Mouse (Mus musculus) ES-E14 (cell line): ENCODE measurements around the gene Tex12. TPM values are rescaled to one million over a fixed set of nuclear protein-coding genes. Genes with fewer than 3 reads are reported as not detected.

Source experiments
- DNase-seq: peaks from one replicate; pipeline ENCODE4 v3.0.0-alpha.2; 2013; ENCODE audit warnings: low read depth, low spot score
- H3K27ac ChIP-seq: 2 replicates; pipeline ENCODE4 v1.5.1; 2012; ENCODE audit warnings: low read depth, mild to moderate bottlenecking, low read length, moderate library complexity, mixed read lengths; ENCODE audit not compliant: poor library complexity, insufficient read depth, severe bottlenecking
- H3K36me3 ChIP-seq: 2 replicates; pipeline ENCODE4 v1.6.1; 2012; ENCODE audit warnings: mild to moderate bottlenecking, low read length, moderate library complexity, mixed read lengths; ENCODE audit not compliant: control insufficient read depth, poor library complexity, insufficient read depth, severe bottlenecking
- H3K4me1 ChIP-seq, 2 experiments: fragments of 150-350 bp in 1 of 2; sonication (generic) in 1 of 2; 2 replicates each; pipeline ENCODE4 v1.6.1; 2012; ENCODE audit warnings: low read length in 2 of 2, mild to moderate bottlenecking in 1 of 2, mixed read lengths in 1 of 2; ENCODE audit not compliant: control insufficient read depth in 2 of 2, insufficient read depth in 2 of 2, poor library complexity in 1 of 2
- H3K4me3 ChIP-seq, 2 experiments: fragments of 150-350 bp in 1 of 2; sonication (generic) in 1 of 2; 2 replicates each; pipeline ENCODE4 v1.5.1; 2012; ENCODE audit warnings: low read length in 2 of 2, low read depth in 1 of 2, mild to moderate bottlenecking in 1 of 2, mixed read lengths in 1 of 2; ENCODE audit not compliant: insufficient read depth in 1 of 2, poor library complexity in 1 of 2, severe bottlenecking in 1 of 2
- H3K9ac ChIP-seq: 2 replicates; pipeline ENCODE4 v1.6.1; 2012; ENCODE audit warnings: low read depth, mild to moderate bottlenecking, low read length, mixed read lengths; ENCODE audit not compliant: poor library complexity, insufficient read depth, severe bottlenecking
- H3K9me3 ChIP-seq: fragments of 150-350 bp; sonication (generic); 2 replicates; pipeline ENCODE4 v1.6.1; 2012; ENCODE audit warnings: low read depth, mild to moderate bottlenecking, low read length; ENCODE audit not compliant: control insufficient read depth, insufficient read depth
- CHD2 ChIP-seq: IDR thresholded peaks from 2 replicates; pipeline ENCODE4 v1.6.1; 2014; ENCODE audit warnings: mild to moderate bottlenecking, low read depth, low read length, inconsistent platforms
- HCFC1 ChIP-seq: IDR thresholded peaks from 2 replicates; pipeline ENCODE4 v1.6.1; 2012; ENCODE audit warnings: low read length, inconsistent platforms, borderline replicate concordance; ENCODE audit not compliant: insufficient read depth
- MAFK ChIP-seq: IDR thresholded peaks from 2 replicates; pipeline ENCODE4 v1.6.1; 2014; ENCODE audit warnings: mild to moderate bottlenecking, low read depth, low read length, inconsistent platforms; ENCODE audit not compliant: insufficient read depth
- ZC3H11A ChIP-seq: IDR thresholded peaks from 2 replicates; pipeline ENCODE4 v1.6.1; 2012; ENCODE audit warnings: low read depth, mild to moderate bottlenecking, inconsistent platforms, low read length, borderline replicate concordance
- ZNF384 ChIP-seq: IDR thresholded peaks from 2 replicates; pipeline ENCODE4 v1.6.1; 2012; ENCODE audit warnings: low read depth, low read length, inconsistent platforms
- in situ Hi-C, 2 experiments: fragments of 600-800 bp; cut with MboI; formaldehyde crosslinking; loops; one replicate each; pipeline ENCODE4 v1.15.1; 2025; ENCODE audit warnings: low sequenced_read_pairs in 2 of 2, inconsistent platforms in 1 of 2; ENCODE audit not compliant: unreplicated experiment in 2 of 2
- total RNA-seq: library from RNA; depleted of rRNA; stranded (reverse); fragments of 300-350 nt; gene quantifications from 2 replicates; pipeline ENCODE4 v1.2.3, GENCODE M21; 2012

Tex12 gene
- total RNA-seq, 1 experiment = 0.94 TPM

DNA sequence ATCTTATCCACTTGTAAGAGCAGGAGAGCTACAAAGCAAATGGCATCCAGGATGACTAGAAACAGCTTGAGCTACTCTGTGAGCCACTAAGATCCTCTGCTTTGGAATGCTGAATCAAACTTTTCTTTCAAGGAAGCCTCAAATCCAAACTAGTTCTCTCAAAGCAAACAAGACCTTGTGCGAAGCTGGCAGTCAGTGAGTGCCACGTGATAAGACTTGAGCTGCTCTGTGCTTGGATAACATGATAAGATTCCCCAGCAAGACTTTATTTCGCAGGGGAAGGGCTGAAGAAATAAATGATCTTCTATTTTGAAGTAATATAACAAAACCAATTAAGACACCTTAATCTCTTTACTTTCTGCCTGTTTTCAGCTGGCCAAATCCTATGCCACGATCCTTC is 4.8 kb upstream of the Tex12 start:
- Histone ChIP-seq H3K9ac (no peak overlapping the region), H3K9me3 (no peaks in the 10 kb centered on the region), H3K36me3 (no peaks in the 10 kb centered on the region), H3K4me3 (no peak overlapping the region), H3K4me1 (0 out of 4 replicates have a peak, but pooled peaks cover 0 to 2% of the 10 kb centered on the region in 2 experiments), H3K27ac (no peak overlapping the region)
- in situ Hi-C loops = no loop called here
- DNase-seq = no peak
- no peak for TF ChIP-seq ZC3H11A
- TF ChIP-seq MAFK = no peak
- no peak for TF ChIP-seq ZNF384

DNA sequence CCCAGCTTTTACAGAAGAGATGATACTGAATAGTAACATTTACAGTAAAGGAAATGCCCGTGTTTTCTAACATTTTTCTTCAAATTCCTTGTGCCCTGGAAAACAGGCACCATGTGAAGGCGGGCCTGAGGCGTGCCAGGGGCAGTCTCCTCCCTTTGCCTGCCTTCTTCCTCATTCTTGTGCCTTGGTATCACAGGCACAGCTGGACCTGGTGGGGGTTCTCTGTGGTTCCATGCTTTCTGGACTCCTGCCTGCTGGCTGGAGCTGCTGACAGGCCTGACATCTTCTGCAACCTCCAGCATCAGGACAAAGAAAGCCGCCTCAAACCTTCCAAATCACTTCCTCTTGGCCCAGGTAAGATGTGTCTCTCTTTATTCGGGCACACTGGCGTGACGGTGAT is 4.0 kb upstream of the Tex12 start:
- H3K27ac ChIP-seq = no peak overlapping the region
- no peak overlapping the region for H3K4me3 ChIP-seq
- no peaks in the 10 kb centered on the region for H3K9me3 ChIP-seq
- TF ChIP-seq HCFC1 (no peak), CHD2 (no peak), ZNF384 (no peak), MAFK (no peak), ZC3H11A (no peak)
- H3K4me1 ChIP-seq = 0 out of 4 replicates have a peak, but pooled peaks cover 0 to 3% of the 10 kb centered on the region in 2 experiments
- DNase-seq = no peak
- in situ Hi-C loops = no loop called here
- H3K9ac ChIP-seq = no peak overlapping the region
- no peaks in the 10 kb centered on the region for H3K36me3 ChIP-seq

DNA sequence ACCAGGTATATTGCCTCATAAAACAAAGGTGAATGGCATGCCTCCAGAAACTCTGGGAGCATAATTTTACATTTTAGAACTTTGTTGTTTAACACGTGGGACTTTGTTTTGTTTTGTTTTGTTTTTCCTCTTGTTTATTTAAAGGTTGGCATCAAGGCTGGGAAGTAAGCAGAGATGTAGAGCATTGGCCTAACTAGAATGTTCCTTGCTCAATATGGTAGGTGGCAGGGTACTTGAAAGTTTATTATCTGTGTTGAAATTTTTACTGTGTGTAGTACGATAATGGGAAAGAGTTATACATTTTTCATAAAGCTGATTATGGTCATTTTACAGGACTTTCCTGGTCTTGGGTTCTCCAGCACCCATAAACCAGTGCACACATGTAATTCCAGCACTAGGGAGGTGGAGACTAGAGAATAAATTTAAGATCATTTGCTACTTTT is 814 bp upstream of the Tex12 start:
- H3K9ac ChIP-seq = no peak overlapping the region
- no peaks in the 10 kb centered on the region for H3K36me3 ChIP-seq
- DNase-seq = no peak
- no peaks in the 10 kb centered on the region for H3K9me3 ChIP-seq
- H3K4me1 ChIP-seq = 0 out of 4 replicates have a peak, but pooled peaks cover 0 to 3% of the 10 kb centered on the region in 2 experiments
- in situ Hi-C loops = no loop called here
- no peak overlapping the region for H3K27ac ChIP-seq
- no peak overlapping the region for H3K4me3 ChIP-seq
- TF ChIP-seq HCFC1 (no peak), ZC3H11A (no peak), ZNF384 (no peak), CHD2 (no peak)

DNA sequence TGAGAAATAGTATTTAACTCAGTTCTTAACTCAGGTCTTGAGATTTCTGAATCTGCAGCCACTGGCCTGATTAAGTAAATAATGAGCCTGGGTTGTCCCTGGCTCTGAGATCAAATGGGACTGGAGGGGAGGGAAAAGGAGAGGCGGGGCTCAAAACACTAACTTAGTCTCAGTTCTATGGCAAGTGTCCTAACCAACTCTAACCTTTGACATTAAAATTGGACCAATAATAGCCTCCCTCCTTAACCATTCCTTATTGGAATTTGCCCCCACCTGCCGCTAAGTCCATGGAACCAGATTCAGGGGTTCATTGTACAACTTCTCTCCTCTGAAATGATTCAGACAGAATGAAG is 6.1 kb downstream of the Tex12 start, which contains the start of gene Bco2:
Gene Bco2 (minus strand): TSS at position 88 of the 353 bp plus-strand sequence.
- Histone ChIP-seq H3K9ac (no peak within 1 kb of the TSS), H3K27ac (no peak within 1 kb of the TSS)

More for the DNA sequence above, 6.1 kb downstream of the Tex12 start, which contains the start of gene Bco2:
- in situ Hi-C loops = no loop called here
- Histone ChIP-seq H3K4me1 (peaks cover 4% of the 10 kb centered on the region in 2 experiments; a peak in 2 of 4 replicates), H3K4me3 (peak within 1 kb of the TSS in 1 of 2 experiments; percentile 26; a peak in 2 of 4 replicates), H3K36me3 (no peaks in the 10 kb centered on the region), H3K9me3 (no peaks in the 10 kb centered on the region)
- TF ChIP-seq HCFC1 (no peak), ZNF384 (no peak), ZC3H11A (no peak), CHD2 (no peak), MAFK (no peak)
- DNase-seq = no peak
